Mouse (Mus musculus) embryonic facial prominence, embryonic 13.5 days (tissue): ENCODE data around the gene Ddx28. TPM values are rescaled to one million over a fixed set of nuclear protein-coding genes. Genes with fewer than 3 reads are reported as not detected.

Experiments used
- ATAC-seq: fragments of 200-750 bp; cut with Nextera tagmentation; 2 replicates; pipeline ENCODE4 v1.8.0; 2017; ENCODE audit warnings: low read depth; ENCODE audit not compliant: insufficient number of reproducible peaks, insufficient read depth, low FRiP score, low TSS enrichment
- H3K27ac ChIP-seq: fragments of 300-500 bp; sonication (generic); 2 replicates; pipeline ENCODE4 v1.5.1; 2015; ENCODE audit warnings: moderate library complexity, mild to moderate bottlenecking, inconsistent platforms
- H3K27me3 ChIP-seq: fragments of 300-500 bp; sonication (generic); 2 replicates; pipeline ENCODE4 v1.6.1; 2015; ENCODE audit warnings: mild to moderate bottlenecking, inconsistent platforms
- H3K36me3 ChIP-seq: fragments of 300-500 bp; sonication (generic); 2 replicates; pipeline ENCODE4 v1.6.1; 2015; ENCODE audit warnings: mild to moderate bottlenecking, inconsistent platforms
- H3K4me1 ChIP-seq: fragments of 300-500 bp; sonication (generic); 2 replicates; pipeline ENCODE4 v1.6.1; 2015; ENCODE audit warnings: inconsistent platforms
- H3K4me2 ChIP-seq: fragments of 300-500 bp; sonication (generic); 2 replicates; pipeline ENCODE4 v1.6.1; 2015; ENCODE audit warnings: moderate library complexity, mild to moderate bottlenecking, inconsistent platforms
- H3K4me3 ChIP-seq: fragments of 300-500 bp; sonication (generic); 2 replicates; pipeline ENCODE4 v1.5.1; 2015; ENCODE audit warnings: mild to moderate bottlenecking, inconsistent platforms
- H3K9ac ChIP-seq: fragments of 300-500 bp; sonication (generic); 2 replicates; pipeline ENCODE4 v1.6.1; 2015; ENCODE audit warnings: mild to moderate bottlenecking, inconsistent platforms
- H3K9me3 ChIP-seq: fragments of 300-500 bp; sonication (generic); 2 replicates; pipeline ENCODE4 v1.6.1; 2016; ENCODE audit warnings: inconsistent platforms
- WGBS: fragments of 180-500 bp; shearing (Covaris S2); methylation state at CpG from one replicate; pipeline ENCODE4 v1.1.7; 2015; ENCODE audit warnings: mixed read lengths; 5-methylcytosine and 5-hydroxymethylcytosine counted together
- polyA plus RNA-seq: library from polyadenylated mRNA; unstranded; fragments of >200 nt; fragmentation: Nextera tagmentation; extraction: Ambion mirVana; gene quantifications from 2 replicates; pipeline ENCODE4 v1.2.1, GENCODE M21; 2015

Gene Ddx28
- polyA plus RNA-seq, 1 experiment from 2014 or later: 18.8 TPM

DNA sequence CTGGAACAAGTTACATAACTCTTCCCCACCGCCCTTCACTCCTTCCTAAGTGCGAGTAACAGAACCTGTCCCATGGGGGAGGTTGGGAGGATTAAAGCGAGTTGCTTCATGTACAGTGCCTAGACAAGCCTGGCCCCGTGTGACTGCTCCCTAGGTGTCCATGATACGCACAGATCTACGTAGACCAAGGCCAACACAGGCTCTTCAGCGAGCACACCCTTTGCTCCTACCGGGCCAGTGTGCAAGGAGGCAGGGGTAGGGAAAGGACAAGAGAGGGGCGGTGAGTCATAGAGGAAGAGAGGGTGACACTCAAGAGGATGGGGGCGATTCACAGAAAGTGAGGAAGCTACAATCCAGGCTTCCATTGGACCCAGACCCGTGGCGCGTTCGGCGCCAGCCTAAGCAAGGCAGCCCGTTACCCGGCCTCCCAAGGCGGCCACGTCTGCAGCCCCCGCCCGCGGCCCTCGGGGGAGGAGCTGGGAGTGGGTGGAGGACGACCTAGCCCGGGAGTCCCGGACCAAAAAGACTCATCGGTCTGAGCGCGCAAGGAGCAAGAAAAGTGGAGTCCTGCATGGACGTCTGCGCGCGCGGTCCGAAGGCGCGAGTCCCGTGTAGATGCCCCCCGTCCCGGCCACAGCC, 46.3 kb downstream of the Ddx28 start:
- peak overlapping the region; percentile 92 for H3K9ac ChIP-seq
- peak overlapping the region; percentile 94 for H3K27ac ChIP-seq
- peaks cover 41% of the 10 kb centered on the region for H3K4me1 ChIP-seq
- H3K4me3 ChIP-seq: peak overlapping the region; percentile 84
- H3K36me3 ChIP-seq: peaks cover 7% of the 10 kb centered on the region
- H3K4me2 ChIP-seq: peak overlapping the region; percentile 75
- WGBS: 1% methylated on average over 40 of the region's 40 CpGs
- no peaks in the 10 kb centered on the region for H3K9me3 ChIP-seq
- ATAC-seq: peak; percentile 72
- H3K27me3 ChIP-seq: no peaks in the 10 kb centered on the region

DNA sequence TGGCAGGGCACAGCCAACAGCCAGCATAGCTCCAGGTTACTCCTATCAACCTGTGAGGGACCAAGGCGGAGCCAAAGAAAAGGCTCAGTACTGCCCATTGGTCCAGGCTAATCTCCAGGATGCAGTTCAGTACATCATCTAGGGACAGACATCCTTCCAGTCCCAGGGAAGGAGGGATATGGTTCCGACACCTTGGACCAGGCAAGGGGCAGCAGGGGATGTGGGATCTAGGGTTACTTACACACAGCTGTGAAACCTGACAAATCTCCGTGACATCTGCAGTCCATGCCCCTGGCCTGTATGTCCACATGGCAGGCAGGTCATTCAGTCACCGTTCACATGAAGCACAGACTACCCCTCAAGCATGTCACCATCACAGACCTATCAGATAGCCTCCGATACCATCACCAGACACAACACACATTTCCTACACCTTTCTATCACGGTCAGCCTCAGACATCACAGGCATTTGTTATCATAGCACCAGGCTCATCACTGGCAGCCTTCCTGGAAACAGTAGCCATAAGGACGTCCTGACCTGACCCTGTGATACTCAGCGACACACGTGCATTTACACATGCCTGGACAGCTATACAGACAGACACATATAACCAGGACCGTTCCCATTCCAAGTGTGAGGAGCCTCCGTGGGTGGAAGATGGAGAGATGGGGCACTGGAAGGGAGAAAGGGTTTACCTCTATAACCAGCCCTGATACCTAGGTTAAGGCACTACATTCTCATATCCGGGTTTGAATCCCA, 47.0 kb downstream of the Ddx28 start:
- 52% methylated on average over 12 of the region's 12 CpGs for WGBS
- peaks cover 47% of the 10 kb centered on the region for H3K4me1 ChIP-seq
- ATAC-seq: no peak
- no peaks in the 10 kb centered on the region for H3K9me3 ChIP-seq
- peak overlapping the region; percentile 84 for H3K4me3 ChIP-seq
- H3K27ac ChIP-seq: peak overlapping the region; percentile 94; the same call in 1 of the 2 replicates
- H3K4me2 ChIP-seq: peak overlapping the region; percentile 75
- H3K9ac ChIP-seq: peak overlapping the region; percentile 92
- peaks cover 14% of the 10 kb centered on the region for H3K36me3 ChIP-seq
- H3K27me3 ChIP-seq: no peaks in the 10 kb centered on the region

GRCm38 (mm10) chr8:105961536-105961935, 50.1 kb downstream of the Ddx28 start:
- H3K27me3 ChIP-seq: no peaks in the 10 kb centered on the region
- H3K4me3 ChIP-seq: no peak overlapping the region
- no peak overlapping the region for H3K9ac ChIP-seq
- H3K4me1 ChIP-seq: peaks cover 44% of the 10 kb centered on the region
- no peak overlapping the region for H3K27ac ChIP-seq
- no peak for ATAC-seq
- H3K36me3 ChIP-seq: peaks cover 41% of the 10 kb centered on the region
- WGBS: 88% methylated on average over 10 of the region's 10 CpGs
- H3K9me3 ChIP-seq: no peaks in the 10 kb centered on the region
- no peak overlapping the region for H3K4me2 ChIP-seq

- Histone ChIP-seq H3K27ac (no peak overlapping the region), H3K9ac (no peak overlapping the region), H3K27me3 (no peaks in the 10 kb centered on the region), H3K4me2 (no peak overlapping the region), H3K36me3 (peaks cover 45% of the 10 kb centered on the region), H3K9me3 (no peaks in the 10 kb centered on the region), H3K4me3 (no peak overlapping the region), H3K4me1 (peaks cover 40% of the 10 kb centered on the region)
- ATAC-seq: no peak
- WGBS: 75% methylated on average over 14 of the region's 14 CpGs
Measured at GRCm38 (mm10) chr8:105961101-105961500, 50.6 kb downstream of the Ddx28 start.

Other genes starting within 250 kb of the Ddx28 start
- 15.1 and 17.8 TPM in 2 replicates for gene Ranbp10, start 184.5 kb downstream of the Ddx28 start, polyA plus RNA-seq
- gene Tsnaxip1, start 184.2 kb downstream of the Ddx28 start, polyA plus RNA-seq: 0.21 and 0.24 TPM in 2 replicates
- gene Cenpt, start 158.6 kb downstream of the Ddx28 start, polyA plus RNA-seq: 56.0 and 58.7 TPM in 2 replicates
- gene Thap11, start 156.8 kb downstream of the Ddx28 start, polyA plus RNA-seq: 73.5 and 77.5 TPM in 2 replicates
- 191 and 275 TPM in 2 replicates for gene Nutf2, start 151.3 kb downstream of the Ddx28 start, polyA plus RNA-seq
- gene Edc4, start 131.0 kb downstream of the Ddx28 start, polyA plus RNA-seq: 54.1 and 58.3 TPM in 2 replicates
- gene Nrn1l, start 118.3 kb downstream of the Ddx28 start, polyA plus RNA-seq: 0.51 and 0.77 TPM in 2 replicates
- gene Pskh1, start 111.4 kb downstream of the Ddx28 start, polyA plus RNA-seq: 43.0 and 43.2 TPM in 2 replicates
- 1.3 and 1.8 TPM in 2 replicates for gene Ctrl, start 78.0 kb downstream of the Ddx28 start, polyA plus RNA-seq
- gene Psmb10, start 73.4 kb downstream of the Ddx28 start, polyA plus RNA-seq: 28.6 and 29.0 TPM in 2 replicates
- 2.8 and 5.6 TPM in 2 replicates for gene Lcat, start 68.5 kb downstream of the Ddx28 start, polyA plus RNA-seq
- gene Slc12a4, start 45.8 kb downstream of the Ddx28 start, polyA plus RNA-seq: 48.3 and 56.8 TPM in 2 replicates
- gene Dpep3, start 32.5 kb downstream of the Ddx28 start, polyA plus RNA-seq: not detected in 2 replicates
- 26.7 and 27.9 TPM in 2 replicates for gene Dus2, start 20.5 kb downstream of the Ddx28 start, polyA plus RNA-seq
- gene Dpep2nb, start 5.9 kb downstream of the Ddx28 start, polyA plus RNA-seq: not detected in 2 replicates
- gene Nfatc3, start 47.0 kb upstream of the Ddx28 start, polyA plus RNA-seq: 9.6 and 10.1 TPM in 2 replicates
- 22.2 and 25.9 TPM in 2 replicates for gene Esrp2, start 125.1 kb upstream of the Ddx28 start, polyA plus RNA-seq
- 18.1 and 18.7 TPM in 2 replicates for gene Pla2g15, start 138.5 kb upstream of the Ddx28 start, polyA plus RNA-seq
- 57.6 and 59.2 TPM in 2 replicates for gene Slc7a6, start 157.0 kb upstream of the Ddx28 start, polyA plus RNA-seq
- gene Slc7a6os, start 199.1 kb upstream of the Ddx28 start, polyA plus RNA-seq: 43.2 and 46.8 TPM in 2 replicates
- 45.0 and 49.4 TPM in 2 replicates for gene Prmt7, start 199.1 kb upstream of the Ddx28 start, polyA plus RNA-seq